Mouse (Mus musculus) central nervous system, embryonic 14 days (tissue): ENCODE measurements around the gene Nmur2. TPM values are rescaled to one million over a fixed set of nuclear protein-coding genes. Genes with fewer than 3 reads are reported as not detected.

ENCODE experiments used
- polyA plus RNA-seq: library from polyadenylated mRNA; depleted of rRNA; stranded (reverse); fragments of >200 nt; gene quantifications from 2 replicates; pipeline ENCODE4 v1.2.3, GENCODE M21; 2012; rRNA removed

Gene Nmur2
- polyA plus RNA-seq, result 0.08 and 0.14 TPM in 2 replicates

GRCm38 (mm10) chr11:56040917-56041316 lies at the start of gene Nmur2:
Gene Nmur2, minus strand, starts transcription at chr11:56041010.

